Mouse (Mus musculus) layer of hippocampus, adult 2 months (tissue): Measurements from ENCODE around the gene Cnbd2. TPM values are rescaled to one million over a fixed set of nuclear protein-coding genes. Genes with fewer than 3 reads are reported as not detected.
A peak's percentile ranks its signal among the peaks of the same experiment; 100 is the strongest.

ENCODE experiments used
- DNase-seq, 2 experiments: peaks; one replicate each; pipeline ENCODE4 v3.0.0; 2022; ENCODE audit warnings: low spot score in 2 of 2
- H3K27ac ChIP-seq: fragments of 200-600 bp; 2 replicates; pipeline ENCODE4 v1.8.1; 2022
- H3K4me3 ChIP-seq: fragments of 200-600 bp; 2 replicates; pipeline ENCODE4 v1.8.1; 2022; ENCODE audit warnings: mild to moderate bottlenecking
- CTCF ChIP-seq: fragments of 200-600 bp; conservative IDR thresholded peaks from 2 replicates; pipeline ENCODE4 v1.8.1; 2022; ENCODE audit warnings: antibody characterized with exemption, mild to moderate bottlenecking, moderate library complexity
- long read RNA-seq, 2 experiments: library from polyadenylated mRNA; stranded (forward); transcript quantifications; one replicate each; pipeline ENCODE4 v2.0.0; 2021; ENCODE audit warnings: borderline mapping rate in 2 of 2
- total RNA-seq, 2 experiments: library from RNA; stranded (reverse); gene quantifications; 2 replicates each; pipeline ENCODE4 v1.2.3; 2021

The Cnbd2 gene
- 1 to 10 TPM; 5.1 to 5.4 TPM for total RNA-seq
- long read RNA-seq, experiment 1, partial matches to known transcripts, result 1 of 5 reads
- long read RNA-seq, experiment 1, other reads (novel, unspliced or antisense), result 4 of 5 reads
- long read RNA-seq, experiment 2, partial matches to known transcripts, result 0 of 4 reads
- long read RNA-seq, experiment 2, other reads (novel, unspliced or antisense), result 3 of 4 reads

GRCm38 (mm10) chr2:156312297-156312897 lies at the start of gene Cnbd2, which contains the start of gene Scand1:
Cnbd2 (plus strand) TSS chr2:156312299.
Scand1 (minus strand) TSS chr2:156312704.
- Histone ChIP-seq H3K4me3 (peak within 1 kb of the TSS; percentile 96), H3K27ac (peak within 1 kb of the TSS; percentile 94)
- TF ChIP-seq CTCF, result peak; percentile 27
- peak; percentile 74 to 86 for DNase-seq

GRCm38 (mm10) chr2:156263204-156263893 lies 48.8 kb upstream of the Cnbd2 start:
- no peak for TF ChIP-seq CTCF
- Histone ChIP-seq H3K27ac (no peak overlapping the region), H3K4me3 (no peak overlapping the region)
- DNase-seq, result no peak

- no peak for TF ChIP-seq CTCF
- no peak for DNase-seq
- no peak overlapping the region for H3K27ac ChIP-seq
- H3K4me3 ChIP-seq, result no peak overlapping the region
These were observed 44.5 kb upstream of the Cnbd2 start for GRCm38 (mm10) chr2:156267636-156268035.

GRCm38 (mm10) chr2:156272553-156272952 lies 39.5 kb upstream of the Cnbd2 start:
- H3K27ac ChIP-seq, result no peak overlapping the region
- DNase-seq, result no peak
- no peak overlapping the region for H3K4me3 ChIP-seq
- TF ChIP-seq CTCF, result no peak

GRCm38 (mm10) chr2:156278226-156279017 lies 33.7 kb upstream of the Cnbd2 start:
- H3K4me3 ChIP-seq, result no peak overlapping the region
- peak; percentile 99 for TF ChIP-seq CTCF
- H3K27ac ChIP-seq, result peak overlapping the region; percentile 74
- DNase-seq, result peak; percentile 78 to 84

- H3K27ac ChIP-seq, result no peak overlapping the region
These were observed 30.9 kb upstream of the Cnbd2 start for GRCm38 (mm10) chr2:156281227-156281626.

GRCm38 (mm10) chr2:156285161-156285560 lies 26.9 kb upstream of the Cnbd2 start:
- no peak overlapping the region for H3K27ac ChIP-seq
- no peak overlapping the region for H3K4me3 ChIP-seq
- no peak for TF ChIP-seq CTCF
- DNase-seq, result no peak

More at GRCm38 (mm10) chr2:156281227-156281626, 30.9 kb upstream of the Cnbd2 start:
- no peak for TF ChIP-seq CTCF
- no peak for DNase-seq
- H3K4me3 ChIP-seq, result no peak overlapping the region

- H3K27ac ChIP-seq, result no peak overlapping the region
- no peak; the same call in 1 of the 2 replicates for TF ChIP-seq CTCF
- DNase-seq, result no peak
- no peak overlapping the region for H3K4me3 ChIP-seq
These were observed 25.4 kb upstream of the Cnbd2 start for GRCm38 (mm10) chr2:156286733-156287132.

GRCm38 (mm10) chr2:156288222-156288621 lies 23.9 kb upstream of the Cnbd2 start:
- no peak overlapping the region; the same call in 1 of the 2 replicates for H3K27ac ChIP-seq
- DNase-seq, result no peak
- TF ChIP-seq CTCF, result no peak
- no peak overlapping the region for H3K4me3 ChIP-seq

GRCm38 (mm10) chr2:156289552-156290160 lies 22.4 kb upstream of the Cnbd2 start:
- Histone ChIP-seq H3K4me3 (no peak overlapping the region), H3K27ac (peak overlapping the region; percentile 75)
- peak in 1 of 2 experiments; percentile 41 for DNase-seq
- no peak for TF ChIP-seq CTCF

GRCm38 (mm10) chr2:156291998-156292397 lies 20.1 kb upstream of the Cnbd2 start:
- Histone ChIP-seq H3K27ac (no peak overlapping the region), H3K4me3 (no peak overlapping the region)
- no peak for DNase-seq
- TF ChIP-seq CTCF, result no peak

- Histone ChIP-seq H3K27ac (no peak overlapping the region; the same call in 1 of the 2 replicates), H3K4me3 (no peak overlapping the region)
- no peak for TF ChIP-seq CTCF
- DNase-seq, result no peak
These were observed 16.5 kb upstream of the Cnbd2 start for GRCm38 (mm10) chr2:156295601-156296063.

GRCm38 (mm10) chr2:156296190-156296589 lies 15.9 kb upstream of the Cnbd2 start:
- Histone ChIP-seq H3K4me3 (no peak overlapping the region), H3K27ac (no peak overlapping the region)
- no peak for TF ChIP-seq CTCF
- no peak for DNase-seq
